Mouse (Mus musculus) adrenal gland, adult (tissue): ENCODE measurements around the gene Ctnna2.

ENCODE experiments used
- DNase-seq, 2 experiments: peaks; one replicate each; pipeline ENCODE4 v3.0.0; 2022 to 2023; ENCODE audit warnings: low spot score in 1 of 2; ENCODE audit not compliant: inconsistent age in 2 of 2

Ctnna2 gene

DNA sequence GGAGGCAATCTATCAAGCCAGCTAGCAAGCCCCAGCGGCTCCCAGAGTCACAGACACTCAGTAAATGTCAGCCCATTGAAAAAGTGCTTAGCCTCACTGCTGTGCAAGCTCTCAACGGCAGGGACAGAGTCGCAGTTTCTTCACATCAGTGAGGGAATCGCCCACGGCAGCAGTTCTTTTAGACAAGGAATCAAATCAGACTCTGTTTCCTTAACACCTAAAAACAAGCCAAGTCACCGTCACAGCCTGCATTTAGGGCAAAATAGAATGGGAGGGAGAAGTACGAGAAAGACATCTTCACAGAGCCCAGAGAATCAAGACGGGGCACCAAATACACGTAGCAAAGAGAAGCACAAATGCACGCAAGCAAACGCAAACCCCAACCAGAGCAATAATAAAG is 535.6 kb downstream of the Ctnna2 start:
- DNase-seq, result no peak

DNA sequence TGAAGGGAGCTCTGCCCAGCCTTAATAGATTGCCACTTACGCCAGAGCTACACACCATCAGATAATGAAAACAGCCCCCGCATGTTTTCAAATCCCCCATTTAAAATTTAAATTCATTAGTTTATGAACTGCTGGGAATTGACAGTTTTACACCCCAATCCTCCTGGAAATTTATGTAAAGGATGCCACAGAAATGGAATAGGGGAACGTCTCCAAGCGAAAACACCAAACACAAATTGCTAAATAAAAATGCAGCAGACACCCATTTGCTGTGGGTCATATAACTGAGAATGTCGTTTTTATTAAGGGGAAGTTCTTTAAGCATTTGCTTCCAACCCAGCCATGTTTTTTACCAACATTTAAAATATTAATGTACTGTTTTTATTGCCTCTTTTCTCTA is 538.4 kb downstream of the Ctnna2 start:
- DNase-seq, result no peak

DNA sequence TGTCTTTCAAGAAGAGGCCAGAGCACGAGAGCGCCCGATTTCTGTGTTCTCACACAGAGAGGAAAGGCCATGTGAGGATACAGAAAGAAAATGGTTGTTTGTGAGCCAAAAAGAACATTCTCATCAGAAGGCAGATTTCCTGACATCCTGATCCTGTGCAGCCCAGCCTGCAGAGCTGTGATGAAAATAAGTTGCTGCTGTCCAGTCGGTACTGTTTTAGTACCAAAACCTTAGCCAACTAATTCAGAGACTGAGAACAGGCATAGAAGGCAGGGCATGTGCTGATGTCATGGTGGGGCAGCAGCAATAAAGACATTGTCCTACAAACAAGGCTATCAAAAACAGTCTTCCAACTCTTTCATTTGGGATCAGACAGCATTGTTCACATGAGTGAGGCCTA is 549.1 kb downstream of the Ctnna2 start:
- no peak for DNase-seq

DNA sequence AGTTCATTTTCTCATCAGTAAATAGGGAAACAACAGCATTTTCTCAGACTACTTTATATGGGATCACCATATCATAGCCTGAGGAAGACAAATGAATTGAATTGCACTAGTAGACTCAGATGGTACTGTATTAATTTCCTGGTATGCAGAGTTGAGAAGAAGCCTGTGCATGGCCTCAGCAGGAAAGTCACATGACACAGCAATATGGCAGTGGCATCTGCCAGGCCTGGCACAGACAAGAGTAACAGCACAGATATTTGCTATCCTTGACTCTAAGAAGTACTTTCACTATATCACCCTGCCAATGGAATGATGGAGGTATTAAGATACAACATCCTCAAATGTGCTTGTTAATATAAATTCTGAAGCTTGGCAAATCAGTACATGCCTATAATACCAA is 553.8 kb downstream of the Ctnna2 start:
- DNase-seq, result no peak

DNA sequence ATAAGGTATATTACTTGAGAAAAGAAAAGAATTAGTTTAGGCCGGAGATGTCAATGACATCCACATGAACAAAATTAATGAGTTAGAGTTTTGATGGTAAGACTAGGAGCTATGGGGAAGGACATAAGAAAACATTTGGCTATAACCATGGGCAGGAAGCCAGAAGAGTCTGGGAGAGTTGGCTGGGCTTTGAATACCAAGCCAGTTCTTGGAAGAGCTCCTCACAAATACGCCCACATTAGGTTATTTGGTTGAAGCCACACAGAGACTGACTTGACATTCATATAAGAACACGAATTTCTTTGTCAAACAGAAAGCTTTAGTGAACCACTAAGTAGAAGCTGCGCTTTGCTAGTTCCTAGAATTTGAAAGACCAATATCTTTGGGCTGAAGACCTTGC is 554.7 kb downstream of the Ctnna2 start:
- DNase-seq, result no peak

DNA sequence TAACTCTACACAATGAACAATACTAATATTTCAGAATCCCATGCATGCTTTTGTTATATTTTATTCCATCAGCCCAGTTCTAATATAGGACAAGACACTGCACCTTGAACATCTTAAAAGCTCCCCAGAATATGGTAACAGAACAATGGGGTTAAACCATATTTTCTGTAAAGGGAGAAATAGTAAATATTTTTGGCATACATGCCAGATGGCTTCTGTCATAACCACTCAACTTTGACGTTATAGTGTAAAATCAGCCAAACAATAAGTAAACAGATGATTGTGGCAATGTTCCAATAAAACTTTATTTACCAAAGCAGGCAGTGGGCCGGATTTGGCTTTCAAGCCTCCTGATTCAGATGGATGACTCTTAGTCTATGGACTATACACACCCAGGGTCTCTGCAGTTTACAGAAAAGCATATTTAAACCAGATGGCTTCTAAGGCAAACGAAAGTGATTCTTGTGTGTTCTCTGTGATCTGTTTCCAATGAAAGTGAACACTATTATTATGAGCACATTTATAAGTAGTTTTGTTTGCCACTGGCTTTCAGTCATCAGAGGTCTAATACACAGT is 557.8 kb downstream of the Ctnna2 start:
- DNase-seq, result no peak

DNA sequence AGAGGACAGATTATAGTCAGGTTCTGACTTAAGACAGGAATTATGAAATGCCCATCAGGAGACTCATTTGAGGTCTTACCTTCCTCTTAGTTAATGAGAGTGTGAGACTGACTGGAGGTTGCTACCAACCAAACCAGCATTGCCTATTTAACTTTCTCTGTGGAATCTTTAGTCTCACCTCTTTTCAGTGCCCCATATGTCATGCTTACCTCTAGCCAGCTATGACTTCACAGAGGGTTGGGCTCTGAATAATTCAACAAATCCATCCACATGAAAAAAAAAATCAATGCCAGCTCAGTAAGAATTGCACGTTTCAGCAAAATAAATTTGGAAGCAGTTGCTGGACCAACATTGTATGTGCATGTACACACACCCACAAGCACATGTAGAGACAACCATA is 562.5 kb downstream of the Ctnna2 start:
- no peak for DNase-seq

DNA sequence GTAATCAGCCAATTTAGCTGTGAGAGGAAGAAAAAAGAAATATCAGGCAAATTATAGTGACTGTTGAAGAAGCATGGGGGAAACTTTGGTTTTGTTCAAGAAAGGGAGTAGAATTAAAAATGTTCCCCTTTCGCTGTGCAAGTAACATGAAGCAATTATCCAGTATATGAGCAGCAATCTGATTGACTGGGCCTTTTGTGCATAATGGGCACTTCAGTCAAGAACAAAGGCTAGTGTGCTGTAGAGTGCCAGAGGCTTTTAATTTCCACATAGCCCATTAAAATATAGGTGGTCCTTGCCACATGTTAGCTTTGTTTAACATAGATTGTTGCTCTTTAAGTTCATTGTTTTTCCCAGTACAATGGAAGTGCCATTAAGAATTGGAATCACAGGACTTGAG is 566.0 kb downstream of the Ctnna2 start:
- no peak for DNase-seq

DNA sequence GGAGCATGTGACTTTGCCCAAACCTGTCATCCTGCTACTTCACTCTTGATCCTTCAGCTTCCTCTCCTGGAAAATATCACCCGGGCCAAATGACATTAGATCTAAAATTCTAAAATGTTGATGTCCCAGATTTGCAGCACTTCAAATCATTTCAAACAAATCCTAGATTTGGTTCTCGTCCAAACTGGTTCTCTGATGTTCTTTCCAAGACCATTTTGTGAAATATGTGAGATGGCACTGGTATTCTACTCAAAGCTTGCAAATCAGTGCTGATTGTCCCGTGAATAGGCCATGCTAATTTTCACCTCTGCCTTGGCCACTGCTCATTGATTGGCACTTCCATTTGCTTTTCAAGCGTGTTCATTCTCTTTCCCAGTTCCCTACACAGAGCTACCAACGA is 571.0 kb downstream of the Ctnna2 start:
- no peak for DNase-seq

DNA sequence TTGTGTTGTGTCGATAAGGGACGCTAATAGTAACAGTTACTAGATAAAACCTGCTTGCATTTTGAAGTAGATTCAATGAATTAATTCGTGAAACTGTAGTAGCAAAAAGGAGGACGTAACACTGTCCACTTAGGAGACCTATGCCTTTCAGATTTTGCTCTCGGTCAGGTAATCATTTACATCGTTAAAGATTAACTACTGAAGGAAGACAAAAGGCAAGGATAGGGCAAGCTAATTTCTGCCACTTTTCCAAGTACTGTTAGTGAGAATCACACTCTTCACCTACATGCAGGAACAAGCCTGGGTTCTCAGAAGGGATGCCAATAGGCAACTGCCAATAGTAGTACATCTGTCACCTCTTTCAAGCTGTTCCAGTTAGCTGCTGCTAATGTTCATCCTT is 578.7 kb downstream of the Ctnna2 start:
- no peak for DNase-seq

DNA sequence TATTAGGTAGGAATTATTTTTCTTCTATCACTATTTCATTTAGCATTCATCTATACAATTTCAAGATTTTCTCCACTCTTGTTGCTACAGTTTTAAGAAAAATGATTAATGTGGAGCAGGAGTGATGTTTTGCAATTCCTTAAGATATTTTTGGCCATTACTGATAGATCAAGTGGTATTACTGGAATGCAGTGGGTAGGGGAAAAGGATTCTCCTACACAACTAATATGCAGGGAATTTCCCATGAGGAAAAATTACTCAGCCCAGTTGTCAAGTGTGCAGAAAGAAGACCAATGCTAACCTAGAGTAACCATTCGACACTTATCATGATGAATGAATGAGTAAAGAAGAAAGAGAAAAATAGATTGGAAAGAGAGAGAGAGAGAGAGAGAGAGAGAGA is 587.8 kb downstream of the Ctnna2 start:
- DNase-seq, result no peak

DNA sequence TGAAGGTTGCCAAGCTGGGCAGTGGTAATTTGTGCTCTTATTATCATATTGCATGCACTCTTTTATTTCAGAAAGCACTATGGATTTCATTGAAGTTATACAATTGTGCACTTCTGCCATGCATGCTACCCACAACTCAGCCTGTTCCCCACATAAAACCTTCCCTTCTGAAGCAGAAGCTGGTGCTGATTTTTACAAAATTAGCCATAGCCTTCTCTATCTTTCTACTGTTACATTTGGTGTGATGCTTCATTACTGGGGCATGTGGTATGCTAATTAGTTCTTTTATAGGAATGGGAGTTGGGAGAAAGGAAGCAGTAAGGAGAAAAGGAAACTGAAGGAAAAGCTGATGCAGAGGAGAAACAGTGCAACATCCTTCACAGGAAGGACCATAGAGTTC is 598.2 kb downstream of the Ctnna2 start:
- DNase-seq, result no peak

DNA sequence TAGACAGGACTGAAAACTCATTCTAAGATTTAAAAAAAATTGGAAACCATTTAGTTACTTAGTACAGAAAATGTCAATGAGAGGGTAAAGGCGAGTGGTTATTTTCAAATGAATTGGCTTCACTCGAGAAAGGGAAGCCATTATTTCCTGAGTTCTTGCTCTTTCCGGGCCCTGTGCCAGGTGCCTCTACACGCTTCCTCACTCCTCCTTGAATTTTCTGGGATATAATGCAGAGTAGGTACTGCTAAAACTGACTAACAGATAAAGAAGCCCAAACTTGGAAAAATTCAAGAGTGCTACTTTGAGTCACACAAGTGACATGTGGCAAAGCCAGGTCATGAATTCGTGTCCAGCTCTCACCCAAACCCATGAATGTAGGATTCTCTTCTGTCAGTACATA is 606.4 kb downstream of the Ctnna2 start:
- DNase-seq, result no peak

DNA sequence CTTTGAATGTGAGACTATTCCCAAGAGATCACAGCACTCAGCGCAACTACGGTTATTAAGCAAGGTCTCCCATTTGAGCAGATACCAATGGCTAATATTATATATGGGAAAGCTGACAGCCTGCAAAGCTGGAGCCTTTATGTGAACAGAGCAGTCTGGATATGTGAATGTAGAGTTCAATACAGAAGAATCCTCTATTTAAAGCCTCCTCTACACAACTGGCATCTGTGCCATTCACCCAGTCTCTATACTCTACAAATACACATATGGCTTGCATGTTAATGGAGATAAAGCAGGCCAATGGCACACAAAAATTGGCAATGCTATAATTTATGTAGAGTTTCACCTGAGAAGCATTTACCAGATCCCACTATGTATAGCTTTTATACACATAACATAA is 608.4 kb downstream of the Ctnna2 start:
- no peak for DNase-seq

DNA sequence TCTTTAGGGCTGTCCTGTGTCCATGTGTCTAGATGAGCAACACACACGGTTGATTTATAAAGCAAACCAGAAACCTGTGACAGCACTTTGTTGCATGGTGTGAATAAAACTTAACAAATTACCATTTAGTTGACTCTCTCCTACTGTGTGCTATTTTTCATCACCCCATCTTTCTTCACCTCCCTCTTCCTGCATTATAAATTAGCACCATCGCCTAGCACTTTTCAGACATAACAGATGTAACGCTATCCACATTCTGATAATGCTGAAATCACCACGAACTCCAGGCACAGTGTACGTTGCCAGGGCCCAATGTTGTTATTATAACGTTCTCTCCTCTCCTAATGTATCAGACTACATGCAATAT is 621.0 kb downstream of the Ctnna2 start:
- DNase-seq, result no peak

DNA sequence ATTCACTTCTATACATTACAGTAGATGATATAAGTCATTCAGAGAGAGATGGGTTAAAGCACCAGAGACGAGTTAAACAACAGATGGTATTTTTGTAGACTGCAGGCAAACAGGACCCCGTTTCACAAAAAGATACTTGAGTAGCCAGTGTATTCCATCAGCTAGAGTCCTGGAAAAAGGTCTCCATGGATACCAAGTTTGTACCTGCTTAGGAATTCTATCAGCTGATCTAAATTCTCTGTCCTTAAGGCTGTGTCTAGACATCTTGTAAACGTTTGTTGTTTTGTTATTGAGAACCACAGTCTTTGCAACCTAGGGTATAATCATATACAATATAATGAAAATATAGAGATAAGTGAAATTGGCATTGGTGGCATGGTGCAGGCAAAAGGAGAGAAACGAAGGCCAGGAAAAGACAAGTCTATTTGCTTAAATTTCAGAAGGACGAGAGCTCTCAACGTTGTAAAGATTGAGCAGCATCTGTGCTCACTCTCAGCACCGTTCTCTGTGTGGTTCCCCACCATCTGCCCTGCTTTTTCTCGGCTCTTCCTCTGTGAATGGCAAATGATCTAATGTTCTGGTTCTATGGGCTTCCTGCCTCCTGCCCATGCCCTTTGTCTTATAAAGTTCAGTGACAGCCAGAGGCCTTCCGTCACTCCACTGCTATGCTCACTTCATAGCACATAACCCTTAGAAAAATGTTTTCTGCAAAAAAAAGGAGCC is 621.6 kb downstream of the Ctnna2 start:
- DNase-seq, result no peak

DNA sequence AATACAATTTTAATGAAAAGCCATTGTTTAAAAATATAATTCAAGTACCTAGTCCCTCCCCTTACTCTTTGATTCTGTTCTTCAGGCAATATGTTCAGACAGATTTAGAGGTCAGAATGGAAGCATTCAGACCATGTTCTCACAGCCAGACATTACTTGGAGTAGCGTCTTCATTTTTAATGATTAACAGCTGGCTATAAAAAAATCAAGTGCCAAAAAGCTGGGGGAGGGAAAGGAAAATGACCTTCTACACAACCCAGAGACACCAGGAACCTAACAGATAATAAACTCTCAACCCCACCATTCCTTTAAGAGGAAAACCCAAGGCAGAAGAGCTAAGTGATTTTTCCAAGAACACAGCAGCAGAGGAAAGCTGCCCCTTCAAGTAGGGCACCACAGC is 624.7 kb downstream of the Ctnna2 start:
- DNase-seq, result no peak

DNA sequence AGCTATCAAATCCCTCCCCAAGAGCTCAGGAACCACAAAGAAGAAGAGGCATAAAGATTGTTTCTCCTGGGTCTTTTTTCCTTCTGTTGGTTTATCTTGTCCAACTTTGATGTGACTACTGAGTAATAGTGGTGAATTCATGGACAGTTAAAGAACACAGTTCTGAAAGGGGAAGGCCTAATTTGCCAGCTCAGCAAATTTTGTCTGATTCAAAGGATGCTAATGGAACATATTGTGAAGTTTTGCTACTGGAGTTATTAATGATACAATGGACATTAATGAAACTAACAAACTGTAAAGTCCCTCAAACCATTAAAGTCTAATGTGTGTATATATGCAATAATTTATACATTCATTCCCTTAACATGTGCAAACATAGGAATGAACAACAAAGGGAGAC is 635.7 kb downstream of the Ctnna2 start:
- no peak for DNase-seq

DNA sequence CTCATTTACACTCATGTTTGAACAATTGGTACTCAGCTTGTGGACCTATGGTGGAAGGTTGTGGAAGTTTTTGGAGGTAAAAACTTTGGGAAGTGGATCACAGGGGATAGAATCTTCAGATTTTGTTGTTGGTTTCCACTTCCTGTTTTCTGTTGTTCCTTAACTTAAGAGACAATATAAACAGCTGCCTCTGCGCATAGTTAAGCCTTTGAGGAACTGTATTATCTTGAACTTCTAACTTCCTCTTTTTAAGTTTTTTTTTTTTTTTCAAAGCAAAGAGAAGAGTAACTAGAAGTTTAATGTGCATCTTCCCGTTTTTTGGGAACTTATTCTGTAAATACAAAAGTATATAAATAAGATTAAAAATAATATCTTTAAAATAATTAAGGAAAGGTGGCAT is 644.0 kb downstream of the Ctnna2 start:
- DNase-seq, result no peak

DNA sequence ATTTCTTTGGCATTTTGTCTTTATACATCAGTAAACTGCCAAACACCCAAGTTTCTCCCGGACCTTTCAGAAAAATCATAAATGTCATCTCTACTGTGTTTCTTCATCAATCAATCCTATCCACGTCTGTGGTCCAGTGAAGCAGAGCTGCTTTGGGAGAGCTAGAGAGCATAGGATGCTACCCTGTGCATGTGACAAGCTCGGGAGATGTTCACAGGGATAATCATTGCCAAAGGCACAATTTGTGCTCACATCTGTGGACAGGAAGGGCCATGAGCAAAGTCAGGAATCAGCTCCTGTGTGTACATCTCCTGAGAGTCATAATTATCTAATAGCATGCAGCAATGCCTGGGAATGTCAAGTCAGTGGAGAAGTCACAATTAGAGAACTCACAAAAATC is 654.8 kb downstream of the Ctnna2 start:
- no peak for DNase-seq

DNA sequence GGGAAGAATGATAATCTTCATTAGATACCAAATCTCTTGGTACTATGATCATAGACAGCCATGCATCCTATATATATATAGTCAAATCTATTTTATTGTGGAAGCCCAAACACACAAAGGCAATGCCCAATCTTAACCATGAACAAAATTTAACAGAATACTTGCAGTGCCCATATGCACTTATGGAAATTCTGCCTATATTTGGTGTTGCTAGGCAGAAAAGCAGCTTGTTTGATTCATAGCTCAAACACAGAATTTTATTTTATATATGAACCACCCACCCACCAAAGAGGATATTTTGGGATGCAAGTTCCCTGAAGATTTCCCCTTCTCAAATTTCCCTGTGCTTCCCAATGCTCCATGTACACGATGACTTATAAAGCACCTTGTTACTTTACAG is 655.2 kb downstream of the Ctnna2 start:
- DNase-seq, result no peak

DNA sequence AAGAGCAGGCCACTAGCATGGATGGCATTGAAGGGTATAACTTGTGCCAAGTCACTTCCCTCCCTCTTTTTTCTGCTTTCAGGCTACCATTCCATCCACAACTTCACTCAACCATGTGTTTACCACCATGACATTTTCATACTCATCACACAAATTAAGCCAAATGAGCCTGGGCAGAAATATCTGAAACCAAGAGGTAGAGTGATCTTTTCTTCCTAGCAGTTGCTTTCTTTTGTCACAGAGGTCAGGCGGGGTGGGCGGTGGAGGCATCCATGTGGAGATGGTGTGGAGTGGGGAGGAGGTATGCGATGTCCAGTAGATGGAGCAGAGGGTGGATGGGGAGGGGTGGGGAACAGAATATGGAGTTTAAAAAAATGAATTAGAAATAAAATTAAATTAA is 672.7 kb downstream of the Ctnna2 start:
- no peak for DNase-seq

DNA sequence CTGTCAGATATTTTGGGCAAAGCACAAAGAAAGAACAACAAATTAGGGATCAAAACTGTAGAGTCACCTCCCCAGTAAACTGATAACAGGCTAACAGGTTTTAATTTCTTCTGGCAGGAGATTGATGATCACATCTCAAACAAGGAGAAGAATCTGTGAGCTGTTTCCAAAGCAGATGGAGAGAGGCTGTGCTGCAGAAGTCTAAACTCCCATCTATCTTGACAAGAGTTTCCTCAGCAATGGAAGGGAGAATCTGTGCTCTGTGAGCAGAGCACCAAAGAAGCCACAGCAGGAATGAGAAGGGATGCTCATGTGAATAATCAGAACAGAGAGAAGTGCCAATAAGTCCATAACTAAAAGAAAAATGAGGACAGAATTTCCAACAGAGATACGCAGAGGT is 678.2 kb downstream of the Ctnna2 start:
- DNase-seq, result no peak
